ENCODE assay signal across 8 mouse cellular contexts in the genomic region with DNA sequence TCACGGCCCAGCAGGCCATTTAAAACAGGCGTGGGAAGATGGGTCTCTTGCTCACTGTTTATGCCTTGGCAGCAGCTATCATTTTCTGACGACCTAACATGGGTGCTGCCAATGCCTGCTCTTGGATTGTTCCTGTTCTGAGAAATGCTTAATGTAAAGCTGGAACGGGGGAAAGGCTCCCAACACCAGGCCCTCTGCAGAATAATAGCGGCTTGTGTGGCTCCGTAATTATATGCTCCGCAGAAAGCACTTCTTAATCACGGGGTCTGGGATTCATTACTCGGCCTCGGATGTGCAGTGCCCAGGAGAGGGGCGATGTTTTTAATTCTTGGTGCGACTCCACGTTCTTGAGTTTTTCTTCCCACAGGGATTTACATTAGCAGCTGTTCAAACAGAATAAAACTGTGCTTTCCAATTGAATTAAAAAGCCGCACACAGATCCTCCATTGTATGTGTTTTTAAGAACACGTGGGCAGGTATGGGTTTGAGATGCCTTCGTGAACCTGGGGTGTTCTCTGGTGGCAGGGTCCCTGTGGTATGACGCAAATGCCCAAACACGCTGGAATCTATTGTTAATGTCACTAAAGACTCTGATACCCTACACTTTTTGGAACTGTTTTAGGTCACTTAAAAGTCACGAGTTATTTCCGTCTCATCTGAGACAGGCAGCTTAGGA.
DNase-seq lines count a peak whose midpoint lies in the region; ATAC-seq lines count a peak whose summit lies in the region.
"Had no signal": no experiment of that assay in that cellular context is flagged by ENCODE, and none has a peak within 500 bp of the region (broad histone marks: within the 10 kb centered on the region; RNA-seq: fewer than 3 reads in every experiment).

No protein-coding gene starts in this region.

- no peaks in the 10 kb centered on the region for H3K27me3 ChIP-seq in neural tube, embryonic 13.5 days
- H3K27me3 ChIP-seq in forebrain, embryonic 13.5 days = no peaks in the 10 kb centered on the region
- H3K27me3 ChIP-seq in intestine, embryonic 16.5 days (replicated peaks; ENCODE audit: control insufficient read depth, insufficient read depth, low read length) = no peaks in the 10 kb centered on the region
- no peaks in the 10 kb centered on the region for H3K27me3 ChIP-seq in stomach, embryonic 15.5 days (replicated peaks)
- no peaks in the 10 kb centered on the region for H3K27me3 ChIP-seq in kidney, embryonic 16.5 days (ENCODE audit: insufficient read depth, low read length)

- no peak overlapping the region for H3K4me3 ChIP-seq in neural tube, embryonic 13.5 days
- H3K4me3 ChIP-seq in forebrain, embryonic 13.5 days = no peak overlapping the region
- H3K4me3 ChIP-seq in intestine, embryonic 16.5 days (ENCODE audit: low read length) = no peak overlapping the region
- H3K4me3 ChIP-seq in stomach, embryonic 15.5 days (replicated peaks) = no peak overlapping the region
- no peak overlapping the region for H3K4me3 ChIP-seq in kidney, embryonic 16.5 days (ENCODE audit: low read length)
- H3K4me3 ChIP-seq: megakaryocyte, embryonic 14.5 days had no signal

- peaks cover 71% of the 10 kb centered on the region for H3K4me1 ChIP-seq in neural tube, embryonic 13.5 days (replicated peaks)
- H3K4me1 ChIP-seq in forebrain, embryonic 13.5 days = peaks cover 69% of the 10 kb centered on the region
- peaks cover 23% of the 10 kb centered on the region for H3K4me1 ChIP-seq in intestine, embryonic 16.5 days (ENCODE audit: control insufficient read depth, insufficient read depth, low read length)
- H3K4me1 ChIP-seq in stomach, embryonic 15.5 days = peaks cover 24% of the 10 kb centered on the region; the same call in 1 of the 2 replicates
- peaks cover 30% of the 10 kb centered on the region for H3K4me1 ChIP-seq in kidney, embryonic 16.5 days (ENCODE audit: insufficient read depth, low read length)

- no peak for DNase-seq in neural tube, embryonic 10.5 days (ENCODE audit: extremely low spot score, low spot score)

- H3K36me3 ChIP-seq in neural tube, embryonic 13.5 days = peaks cover 34% of the 10 kb centered on the region
- H3K36me3 ChIP-seq in forebrain, embryonic 13.5 days (ENCODE audit: poor library complexity, severe bottlenecking) = peaks cover 32% of the 10 kb centered on the region
- H3K36me3 ChIP-seq in intestine, embryonic 16.5 days (ENCODE audit: control insufficient read depth, insufficient read depth, low read length) = 0 out of 2 replicates have a peak, but pooled peaks cover 6% of the 10 kb centered on the region
- H3K36me3 ChIP-seq in stomach, embryonic 15.5 days = no peaks in the 10 kb centered on the region
- H3K36me3 ChIP-seq in kidney, embryonic 16.5 days (ENCODE audit: insufficient read depth, low read length) = peaks cover 10% of the 10 kb centered on the region; the same call in 1 of the 2 replicates

- no peak for ATAC-seq in neural tube, embryonic 13.5 days (ENCODE audit: low read depth)
- peak; percentile 74 for ATAC-seq in forebrain, embryonic 13.5 days
- ATAC-seq in intestine, embryonic 16.5 days = no peak
- ATAC-seq in stomach, embryonic 15.5 days (ENCODE audit: insufficient read depth, low FRiP score, low read depth) = no peak
- ATAC-seq in CD4-positive, CD25-positive, alpha-beta regulatory T cell, adult 4 months = no peak
- ATAC-seq in kidney, embryonic 16.5 days (ENCODE audit: low FRiP score, low TSS enrichment) = no peak

- no peak overlapping the region for H3K9ac ChIP-seq in neural tube, embryonic 13.5 days
- no peak overlapping the region for H3K9ac ChIP-seq in forebrain, embryonic 13.5 days
- H3K9ac ChIP-seq in intestine, embryonic 16.5 days (ENCODE audit: low read depth, low read length) = no peak overlapping the region
- no peak overlapping the region for H3K9ac ChIP-seq in stomach, embryonic 15.5 days
- H3K9ac ChIP-seq in kidney, embryonic 16.5 days (replicated peaks; ENCODE audit: low read length) = no peak overlapping the region

- H3K9me3 ChIP-seq in neural tube, embryonic 13.5 days = no peaks in the 10 kb centered on the region
- no peaks in the 10 kb centered on the region for H3K9me3 ChIP-seq in forebrain, embryonic 13.5 days (replicated peaks)
- no peaks in the 10 kb centered on the region for H3K9me3 ChIP-seq in intestine, embryonic 16.5 days (ENCODE audit: control insufficient read depth, low read length)
- no peaks in the 10 kb centered on the region for H3K9me3 ChIP-seq in stomach, embryonic 15.5 days
- no peaks in the 10 kb centered on the region for H3K9me3 ChIP-seq in kidney, embryonic 16.5 days (ENCODE audit: low read length)
- H3K9me3 ChIP-seq: megakaryocyte, embryonic 14.5 days had no signal

- 57% methylated on average over 20 of the region's 20 CpGs for WGBS in neural tube, embryonic 13.5 days
- 27% methylated on average over 20 of the region's 20 CpGs for WGBS in forebrain, embryonic 13.5 days
- WGBS in intestine, embryonic 16.5 days = 69% methylated on average over 20 of the region's 20 CpGs
- WGBS in stomach, embryonic 15.5 days = 73% methylated on average over 20 of the region's 20 CpGs
- WGBS in kidney, embryonic 16.5 days = 77% methylated on average over 20 of the region's 20 CpGs

- no peak overlapping the region for H3K4me2 ChIP-seq in neural tube, embryonic 13.5 days
- no peak overlapping the region for H3K4me2 ChIP-seq in forebrain, embryonic 13.5 days
- no peak overlapping the region for H3K4me2 ChIP-seq in intestine, embryonic 16.5 days (ENCODE audit: low read depth, low read length)
- no peak overlapping the region for H3K4me2 ChIP-seq in stomach, embryonic 15.5 days
- H3K4me2 ChIP-seq in kidney, embryonic 16.5 days (replicated peaks; ENCODE audit: low read depth, low read length) = no peak overlapping the region

- H3K27ac ChIP-seq in neural tube, embryonic 13.5 days (replicated peaks) = peak overlapping the region; percentile 75
- H3K27ac ChIP-seq in forebrain, embryonic 13.5 days = peak overlapping the region; percentile 70
- H3K27ac ChIP-seq in intestine, embryonic 16.5 days (ENCODE audit: low read length) = peak overlapping the region; percentile 51; the same call in 1 of the 2 replicates
- H3K27ac ChIP-seq in stomach, embryonic 15.5 days = peak overlapping the region; percentile 67; the same call in 1 of the 2 replicates
- no peak overlapping the region for H3K27ac ChIP-seq in kidney, embryonic 16.5 days (ENCODE audit: low read length)
